Mouse (Mus musculus) neural tube, embryonic 10.5 days (tissue): ENCODE results near the gene Krtap3-2.
A peak's percentile ranks its signal among the peaks of the same experiment; 100 is the strongest.
"Not testable (repeated sequence)": the region's sequence is repeated elsewhere in the genome, so short reads cannot be mapped to it uniquely, and the experiment has no call there.

ENCODE experiments used
- DNase-seq: peaks from one replicate; pipeline ENCODE4 v3.0.0-alpha.2; 2017; ENCODE audit warnings: low spot score; ENCODE audit errors: extremely low spot score

The Krtap3-2 gene

GRCm38 (mm10) chr11:99556753-99557152 is at the start of gene Krtap3-2:
TSS of gene Krtap3-2 (minus strand) at chr11:99556853.
- no peak for DNase-seq

GRCm38 (mm10) chr11:99603208-99603607 is 46.6 kb upstream of the Krtap3-2 start, which contains the start of gene Gm11938:
TSS of gene Gm11938 (minus strand) at chr11:99603308.
- not testable (repeated sequence) for DNase-seq

- DNase-seq = not testable (repeated sequence)
These were observed 41.1 kb upstream of the Krtap3-2 start, which contains the start of gene Krtap9-3 for GRCm38 (mm10) chr11:99597742-99598141. TSS of gene Krtap9-3 (minus strand) at chr11:99598105.

- no peak for DNase-seq
These were observed 34.3 kb upstream of the Krtap3-2 start, which contains the start of gene Krtap1-3 for GRCm38 (mm10) chr11:99590981-99591380. TSS of gene Krtap1-3 (minus strand) at chr11:99591339.

- DNase-seq = no peak
These were observed 28.4 kb upstream of the Krtap3-2 start for GRCm38 (mm10) chr11:99585096-99585495.

GRCm38 (mm10) chr11:99583245-99583704 is 26.6 kb upstream of the Krtap3-2 start, which contains the start of gene Krtap1-4:
TSS of gene Krtap1-4 (minus strand) at chr11:99583654.
- DNase-seq = no peak

GRCm38 (mm10) chr11:99581564-99581963 is 24.9 kb upstream of the Krtap3-2 start:
- no peak for DNase-seq

GRCm38 (mm10) chr11:99581051-99581450 is 24.4 kb upstream of the Krtap3-2 start:
- DNase-seq = no peak

GRCm38 (mm10) chr11:99580636-99581035 is 24.0 kb upstream of the Krtap3-2 start, which contains the start of gene Krtap1-5:
TSS of gene Krtap1-5 (minus strand) at chr11:99581016.
- no peak for DNase-seq

GRCm38 (mm10) chr11:99574106-99574505 is 17.5 kb upstream of the Krtap3-2 start:
- peak; percentile 80 for DNase-seq

GRCm38 (mm10) chr11:99573164-99573563 is 16.5 kb upstream of the Krtap3-2 start:
- no peak for DNase-seq

GRCm38 (mm10) chr11:99566530-99566929 is 9.9 kb upstream of the Krtap3-2 start, which contains the start of gene Krtap3-1:
TSS of gene Krtap3-1 (minus strand) at chr11:99566630.
- DNase-seq = no peak

GRCm38 (mm10) chr11:99562580-99562979 is 5.9 kb upstream of the Krtap3-2 start:
- DNase-seq = no peak

- DNase-seq = no peak
These were observed 2.7 kb upstream of the Krtap3-2 start, which contains the start of gene Gm11939 for GRCm38 (mm10) chr11:99559366-99559765. TSS of gene Gm11939 (minus strand) at chr11:99559466.

GRCm38 (mm10) chr11:99557976-99558745 is 1.5 kb upstream of the Krtap3-2 start:
- no peak for DNase-seq

GRCm38 (mm10) chr11:99556195-99556594 is 458 bp downstream of the Krtap3-2 start:
- DNase-seq = no peak

GRCm38 (mm10) chr11:99550765-99551164 is 5.9 kb downstream of the Krtap3-2 start, which contains the start of gene Krtap3-3:
TSS of gene Krtap3-3 (minus strand) at chr11:99550865.
- DNase-seq = no peak

GRCm38 (mm10) chr11:99547892-99548291 is 8.8 kb downstream of the Krtap3-2 start:
- no peak for DNase-seq

GRCm38 (mm10) chr11:99539721-99540120 is 16.9 kb downstream of the Krtap3-2 start:
- no peak for DNase-seq

- DNase-seq = no peak
These were observed 35.3 kb downstream of the Krtap3-2 start, which contains the start of gene Krt39 for GRCm38 (mm10) chr11:99521288-99521860. TSS of gene Krt39 (minus strand) at chr11:99521338.

- DNase-seq = no peak
These were observed 42.6 kb downstream of the Krtap3-2 start for GRCm38 (mm10) chr11:99514098-99514497.
